Mouse (Mus musculus) heart, postnatal 0 days (tissue): Measurements from ENCODE around the gene R3hcc1l. TPM values are rescaled to one million over a fixed set of nuclear protein-coding genes. Genes with fewer than 3 reads are reported as not detected.

ENCODE experiments used
- ATAC-seq: fragments of 200-750 bp; cut with Nextera tagmentation; 2 replicates; pipeline ENCODE4 v1.8.0; 2017; ENCODE audit warnings: low read depth, moderate number of reproducible peaks, moderate library complexity; ENCODE audit not compliant: insufficient read depth
- DNase-seq: peaks from one replicate; pipeline ENCODE4 v3.0.0-alpha.2; 2016; ENCODE audit warnings: low spot score
- H3K27ac ChIP-seq: fragments of 300-500 bp; sonication (generic); 2 replicates; pipeline ENCODE4 v1.5.1; 2014; ENCODE audit warnings: low read depth, mild to moderate bottlenecking
- H3K27me3 ChIP-seq: fragments of 300-500 bp; sonication (generic); 2 replicates; pipeline ENCODE4 v1.6.1; 2014; ENCODE audit warnings: low read length, mixed read lengths; ENCODE audit not compliant: control insufficient read depth, insufficient read depth
- H3K36me3 ChIP-seq: fragments of 300-500 bp; sonication (generic); replicated peaks from 2 replicates; pipeline ENCODE4 v1.6.1; 2014; ENCODE audit warnings: low read length, mixed read lengths; ENCODE audit not compliant: control insufficient read depth, insufficient read depth
- H3K4me1 ChIP-seq: fragments of 300-500 bp; sonication (generic); 2 replicates; pipeline ENCODE4 v1.6.1; 2014; ENCODE audit warnings: antibody characterized with exemption; ENCODE audit not compliant: control insufficient read depth, insufficient read depth
- H3K4me2 ChIP-seq: fragments of 300-500 bp; sonication (generic); 2 replicates; pipeline ENCODE4 v1.6.1; 2014; ENCODE audit warnings: low read depth, mild to moderate bottlenecking, low read length, moderate library complexity
- H3K4me3 ChIP-seq: fragments of 300-500 bp; sonication (generic); 2 replicates; pipeline ENCODE4 v1.5.1; 2014; ENCODE audit warnings: low read depth, low read length
- H3K9ac ChIP-seq: fragments of 300-500 bp; sonication (generic); replicated peaks from 2 replicates; pipeline ENCODE4 v1.6.1; 2014; ENCODE audit warnings: low read depth, low read length, mixed read lengths
- H3K9me3 ChIP-seq: fragments of 300-500 bp; sonication (generic); replicated peaks from 2 replicates; pipeline ENCODE4 v1.6.1; 2016; ENCODE audit warnings: low read length; ENCODE audit not compliant: control insufficient read depth
- CTCF ChIP-seq: IDR thresholded peaks from 2 replicates; pipeline ENCODE4 v1.5.1; 2016; ENCODE audit warnings: antibody characterized with exemption, control low read depth, low read depth
- EP300 ChIP-seq: IDR thresholded peaks from 2 replicates; pipeline ENCODE4 v1.6.1; 2016; ENCODE audit warnings: antibody characterized with exemption, low read depth
- WGBS: fragments of 180-500 bp; shearing (Covaris S2); extraction: QIAGEN DNeasy Blood & Tissue Kit; methylation state at CpG from one replicate; pipeline ENCODE4 v1.1.7; 2014; 5-methylcytosine and 5-hydroxymethylcytosine counted together
- polyA plus RNA-seq: library from polyadenylated mRNA; unstranded; fragments of >200 nt; fragmentation: Nextera tagmentation; extraction: Ambion mirVana; gene quantifications from 2 replicates; pipeline ENCODE4 v1.2.1, GENCODE M21; 2015
- total RNA-seq: library from RNA; depleted of rRNA; stranded (reverse); fragments of >200 nt; gene quantifications from 2 replicates; pipeline ENCODE4 v1.2.3, GENCODE M21; 2014; ENCODE audit warnings: low replicate concordance

Gene R3hcc1l
- total and polyA plus RNA-seq, 2 experiments from 2014 or later: 10.2 to 20.6 TPM

DNA sequence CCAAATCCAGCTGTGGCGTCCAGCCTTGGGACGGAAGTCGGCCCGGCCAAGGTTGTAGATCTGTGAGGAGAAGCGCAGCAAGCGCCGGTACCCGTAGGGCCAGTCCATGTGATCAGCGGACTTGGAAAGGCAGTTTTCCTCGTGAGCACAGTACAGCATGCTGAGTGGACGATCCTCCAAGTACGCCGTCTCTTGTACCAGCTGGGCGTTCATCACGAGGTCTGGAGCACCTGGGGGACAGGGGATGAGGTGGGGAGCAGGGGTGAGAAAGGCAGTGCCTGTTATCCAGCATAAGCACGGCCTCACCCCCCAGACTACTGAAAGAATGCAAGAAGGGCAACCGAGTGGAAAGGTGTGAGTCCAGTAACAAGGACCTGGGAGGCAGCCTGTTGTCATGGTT lies 81.3 kb downstream of the R3hcc1l start:
- no peaks in the 10 kb centered on the region for H3K9me3 ChIP-seq
- H3K27ac ChIP-seq: no peak overlapping the region
- ATAC-seq (no peak), DNase-seq (no peak)
- TF ChIP-seq EP300: no peak
- no peak for TF ChIP-seq CTCF
- no peak overlapping the region for H3K4me2 ChIP-seq
- no peaks in the 10 kb centered on the region for H3K27me3 ChIP-seq
- no peaks in the 10 kb centered on the region for H3K4me1 ChIP-seq
- no peak overlapping the region for H3K9ac ChIP-seq
- 0 out of 2 replicates have a peak, but pooled peaks cover 5% of the 10 kb centered on the region for H3K36me3 ChIP-seq
- no peak overlapping the region for H3K4me3 ChIP-seq
- WGBS: 79% methylated on average over 17 of the region's 17 CpGs

DNA sequence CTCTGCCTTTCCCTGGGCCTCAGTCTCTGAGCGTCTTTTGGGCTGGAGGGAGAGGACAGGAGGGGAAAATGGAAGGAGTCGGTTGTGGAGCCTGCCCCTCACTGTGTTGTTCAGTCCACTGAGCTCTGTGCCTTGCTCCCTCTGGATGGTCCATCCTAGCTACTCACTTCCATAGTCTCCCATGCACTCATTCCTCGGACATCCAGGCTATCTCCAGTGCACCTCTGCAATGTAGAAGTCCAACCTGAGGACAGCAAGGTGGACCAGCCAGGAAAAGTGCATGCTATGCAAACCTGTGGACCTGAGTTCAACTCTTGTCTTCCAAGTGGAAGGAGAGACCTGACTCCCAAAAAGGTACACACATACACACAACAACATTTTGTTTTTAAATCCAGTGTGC lies 82.0 kb downstream of the R3hcc1l start:
- Histone ChIP-seq H3K36me3 (no peaks in the 10 kb centered on the region), H3K4me1 (no peaks in the 10 kb centered on the region), H3K27ac (no peak overlapping the region), H3K9ac (no peak overlapping the region), H3K9me3 (no peaks in the 10 kb centered on the region), H3K4me2 (no peak overlapping the region), H3K4me3 (no peak overlapping the region), H3K27me3 (no peaks in the 10 kb centered on the region)
- DNase-seq: no peak
- 52% methylated on average over 3 of the region's 3 CpGs for WGBS
- no peak for ATAC-seq
- TF ChIP-seq EP300 (no peak), CTCF (no peak)

DNA sequence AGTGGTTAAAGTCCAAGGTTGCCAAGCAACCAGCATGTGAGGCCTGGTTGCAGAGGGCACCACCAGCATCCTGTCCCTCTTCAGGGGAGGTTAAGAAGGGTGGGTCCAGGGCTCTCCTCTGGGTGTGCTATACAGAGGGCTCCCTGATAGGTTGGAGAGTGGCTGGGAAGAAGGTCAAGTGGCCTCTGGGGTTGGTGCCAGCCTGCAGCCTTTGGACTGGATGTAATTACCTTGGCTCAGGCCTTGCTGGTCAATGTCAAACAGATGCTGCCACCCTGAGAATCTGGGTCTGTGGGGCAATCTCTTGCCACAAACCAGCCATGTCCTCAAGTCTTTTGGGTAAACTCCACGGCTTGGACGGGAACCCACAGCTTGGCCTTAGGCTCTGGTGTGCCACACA lies 82.9 kb downstream of the R3hcc1l start:
- Histone ChIP-seq H3K4me2 (no peak overlapping the region), H3K36me3 (no peaks in the 10 kb centered on the region), H3K9me3 (no peaks in the 10 kb centered on the region), H3K27ac (no peak overlapping the region), H3K9ac (no peak overlapping the region), H3K4me3 (no peak overlapping the region), H3K27me3 (no peaks in the 10 kb centered on the region), H3K4me1 (no peaks in the 10 kb centered on the region)
- no peak for ATAC-seq
- 87% methylated on average over 2 of the region's 2 CpGs for WGBS
- TF ChIP-seq EP300: no peak
- TF ChIP-seq CTCF: no peak
- DNase-seq: no peak

DNA sequence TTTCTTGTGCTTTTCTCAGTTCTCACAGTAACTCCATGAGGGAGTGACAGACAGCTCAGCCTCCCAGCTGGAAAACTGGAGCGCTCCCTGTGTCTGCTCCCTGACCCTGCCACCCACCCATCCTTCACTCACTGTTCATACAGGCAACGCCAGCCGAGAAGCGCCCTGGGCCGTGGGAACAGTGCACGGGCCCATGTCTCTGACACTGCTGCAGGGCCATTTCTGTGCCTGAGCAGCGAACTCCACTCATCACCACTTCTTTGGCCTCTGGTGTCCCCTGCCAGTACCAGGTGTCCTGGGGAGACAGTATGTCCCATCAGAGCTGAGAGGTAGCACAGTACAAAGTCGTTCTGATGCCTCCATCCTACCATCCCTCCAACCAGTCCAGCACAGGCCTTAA lies 83.5 kb downstream of the R3hcc1l start:
- H3K4me3 ChIP-seq: no peak overlapping the region
- no peak overlapping the region for H3K4me2 ChIP-seq
- H3K9ac ChIP-seq: no peak overlapping the region
- TF ChIP-seq EP300 (no peak), CTCF (no peak)
- H3K36me3 ChIP-seq: no peaks in the 10 kb centered on the region
- no peaks in the 10 kb centered on the region for H3K27me3 ChIP-seq
- no peaks in the 10 kb centered on the region for H3K9me3 ChIP-seq
- DNase-seq (no peak), ATAC-seq (no peak)
- no peak overlapping the region for H3K27ac ChIP-seq
- H3K4me1 ChIP-seq: no peaks in the 10 kb centered on the region
- WGBS: 80% methylated on average over 8 of the region's 8 CpGs

DNA sequence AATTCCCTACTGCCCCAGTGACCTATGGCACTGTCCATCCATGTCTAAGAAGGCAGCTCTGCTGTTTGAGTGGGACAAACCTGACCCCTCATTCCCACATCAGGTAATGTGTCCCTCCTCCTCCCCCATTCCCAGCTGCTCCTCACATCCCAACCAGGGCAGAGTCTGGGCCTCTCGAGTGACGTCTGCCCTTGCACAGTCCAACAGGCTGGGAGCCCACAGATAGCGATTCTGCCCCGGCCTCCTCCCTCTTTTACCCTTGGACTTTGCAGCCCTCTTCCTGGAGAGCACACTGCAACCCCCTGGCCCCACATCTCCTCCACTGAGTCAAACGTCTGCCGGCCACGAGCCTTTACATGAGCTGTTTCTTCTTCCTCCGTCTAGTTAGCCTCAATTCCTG lies 84.0 kb downstream of the R3hcc1l start:
- H3K27ac ChIP-seq: no peak overlapping the region
- H3K36me3 ChIP-seq: no peaks in the 10 kb centered on the region
- no peaks in the 10 kb centered on the region for H3K9me3 ChIP-seq
- H3K27me3 ChIP-seq: no peaks in the 10 kb centered on the region
- ATAC-seq (no peak), DNase-seq (no peak)
- no peak overlapping the region for H3K4me3 ChIP-seq
- H3K4me1 ChIP-seq: no peaks in the 10 kb centered on the region
- WGBS: 56% methylated on average over 8 of the region's 8 CpGs
- no peak overlapping the region for H3K4me2 ChIP-seq
- H3K9ac ChIP-seq: no peak overlapping the region
- TF ChIP-seq EP300 (no peak), CTCF (no peak)

DNA sequence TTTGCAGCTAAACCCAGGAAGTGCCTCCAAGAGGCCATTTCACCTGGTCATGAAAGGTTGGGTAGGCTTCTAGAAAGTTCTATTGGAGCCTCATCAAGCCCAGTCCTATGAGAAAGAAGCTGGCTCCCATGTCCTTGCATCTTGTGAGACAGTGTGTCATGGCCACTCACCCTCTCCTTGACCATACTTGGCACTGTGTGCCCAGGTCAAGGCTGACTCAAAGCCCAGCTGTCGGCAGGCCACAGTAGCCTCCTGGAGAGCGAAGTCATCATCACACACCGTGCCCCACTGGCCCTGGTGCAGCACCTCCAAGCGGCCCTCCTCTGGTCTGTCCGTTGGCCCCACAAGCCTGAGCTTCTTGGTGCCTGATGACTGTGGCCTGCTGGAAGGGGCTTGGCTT lies 89.5 kb downstream of the R3hcc1l start:
- Histone ChIP-seq H3K9me3 (no peaks in the 10 kb centered on the region), H3K4me2 (no peak overlapping the region), H3K27ac (no peak overlapping the region), H3K4me1 (no peaks in the 10 kb centered on the region), H3K27me3 (peaks cover 8% of the 10 kb centered on the region; the same call in 1 of the 2 replicates), H3K9ac (no peak overlapping the region), H3K36me3 (no peaks in the 10 kb centered on the region), H3K4me3 (no peak overlapping the region)
- DNase-seq: no peak
- TF ChIP-seq EP300: no peak
- no peak for TF ChIP-seq CTCF
- ATAC-seq: no peak
- WGBS: 97% methylated on average over 5 of the region's 5 CpGs
